Mouse (Mus musculus) thymus, postnatal 36 days (tissue): ENCODE results near the gene Prn.

Experiments
- DNase-seq, 2 experiments: peaks; one replicate each; pipeline ENCODE4 v3.0.0; 2022; ENCODE audit warnings: mixed read lengths in 2 of 2

Prn gene

DNA sequence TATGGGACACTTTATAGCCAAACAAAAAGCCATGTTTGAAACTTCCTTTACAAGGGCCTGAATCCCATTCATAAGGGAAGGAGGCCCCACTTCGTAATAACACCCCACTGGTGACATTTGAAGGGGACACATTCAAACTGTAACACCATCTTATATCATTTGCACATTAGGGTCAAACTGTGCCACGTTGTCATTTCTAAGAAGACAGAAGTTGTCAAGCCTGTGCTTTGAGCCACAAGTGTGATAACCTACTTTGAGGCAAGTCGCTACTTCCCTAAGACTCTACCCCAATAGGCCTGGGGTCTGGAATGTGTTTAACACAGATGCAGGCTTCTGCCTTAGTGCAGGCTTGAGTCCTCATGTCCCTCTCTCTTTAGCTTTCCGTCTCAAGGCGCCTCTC, 2.4 kb upstream of the Prn start:
- DNase-seq: no peak

DNA sequence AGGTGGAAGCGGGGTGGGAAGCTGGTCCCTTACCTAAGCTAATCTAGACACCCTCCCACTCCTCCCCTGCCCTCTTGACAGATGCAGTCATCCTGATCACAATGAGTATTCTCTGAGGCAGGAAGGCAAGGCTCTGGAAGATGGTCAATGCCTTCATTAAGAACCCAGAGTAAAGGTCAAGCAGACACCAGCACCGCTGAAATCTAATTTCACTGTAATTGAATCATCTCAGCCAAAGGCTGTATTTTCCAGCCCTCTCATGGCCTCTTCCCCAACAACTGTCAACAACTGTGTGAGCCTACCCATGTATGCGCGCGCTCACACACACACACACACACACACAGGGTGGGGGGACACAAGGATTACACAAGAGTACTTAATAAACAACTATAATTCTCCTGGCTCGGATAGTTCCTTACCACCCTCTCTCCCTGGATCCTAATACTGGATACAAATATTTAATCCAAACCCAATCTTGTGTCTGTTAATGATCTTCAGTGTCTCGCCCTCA, 1.4 kb upstream of the Prn start:
- DNase-seq: no peak

GRCm38 (mm10) chr2:131908906-131909305, 851 bp upstream of the Prn start:
- no peak for DNase-seq

- DNase-seq: no peak
These were observed 1.1 kb downstream of the Prn start for GRCm38 (mm10) chr2:131910847-131911246.

- no peak for DNase-seq
These were observed 1.6 kb downstream of the Prn start for GRCm38 (mm10) chr2:131911341-131911740.

DNA sequence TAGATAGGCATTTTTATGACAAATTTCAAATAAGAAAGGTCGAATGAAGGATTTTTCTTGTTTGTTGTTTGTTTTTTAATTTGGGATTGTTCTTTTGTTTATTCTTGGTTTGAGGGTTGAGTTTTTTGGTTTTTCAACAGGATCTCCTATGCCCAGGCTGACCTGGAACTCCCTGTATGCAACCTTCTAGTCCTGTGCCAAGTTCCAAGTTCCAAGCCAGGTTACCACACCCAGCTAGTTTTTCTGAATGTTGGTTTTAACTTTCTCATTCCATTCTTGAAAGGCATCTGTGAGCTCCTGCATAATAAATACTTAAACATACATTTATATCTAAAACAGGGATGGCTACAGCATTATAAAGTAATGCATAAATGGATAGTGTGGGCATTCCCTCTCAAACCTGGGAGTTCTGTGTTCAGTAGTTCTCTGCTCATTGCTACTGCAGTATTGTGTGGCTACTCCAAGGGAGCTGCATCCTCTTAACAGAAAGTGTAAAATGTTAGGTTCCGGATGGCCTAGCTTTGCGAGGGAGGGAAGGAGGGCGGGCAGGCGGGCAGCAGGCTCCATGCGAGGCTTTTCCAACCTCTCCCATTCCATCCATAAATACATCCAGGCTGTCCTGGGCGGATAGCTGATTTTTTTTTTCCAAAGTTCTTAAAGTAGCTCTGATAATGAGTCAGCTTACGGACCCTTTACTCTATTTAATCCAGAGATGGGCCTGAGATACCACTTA, 2.9 kb downstream of the Prn start:
- no peak for DNase-seq

- DNase-seq: no peak
These were observed 22.6 kb downstream of the Prn start for GRCm38 (mm10) chr2:131932275-131932902.

GRCm38 (mm10) chr2:131933013-131933412, 23.3 kb downstream of the Prn start:
- DNase-seq: no peak

DNA sequence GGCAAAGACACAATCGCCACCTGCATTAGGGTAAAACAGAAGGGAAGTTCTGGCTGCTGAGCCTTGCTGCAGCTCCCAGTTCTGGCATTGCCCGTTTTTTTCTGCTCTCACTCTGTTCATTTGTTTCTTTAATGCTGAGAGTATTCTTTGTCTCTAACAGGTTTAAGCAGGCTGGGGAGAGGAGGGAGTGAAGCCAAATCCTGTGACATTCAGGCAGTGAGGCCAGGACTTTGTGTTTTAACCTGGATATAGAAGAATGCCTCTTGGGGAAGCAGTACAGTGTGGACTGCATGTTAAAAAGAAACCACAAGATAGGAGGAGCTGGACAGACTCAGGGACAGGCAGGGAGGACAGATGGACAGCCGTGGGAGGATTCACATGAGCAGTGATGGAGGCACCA, 23.8 kb downstream of the Prn start:
- DNase-seq: no peak

- no peak for DNase-seq
These were observed 24.5 kb downstream of the Prn start for GRCm38 (mm10) chr2:131934243-131934642.

- peak; percentile 33 to 42 for DNase-seq
These were observed 25.8 kb downstream of the Prn start for GRCm38 (mm10) chr2:131935390-131936105.

- DNase-seq: peak in 1 of 2 experiments; percentile 7
These were observed 26.7 kb downstream of the Prn start for GRCm38 (mm10) chr2:131936410-131936809.

DNA sequence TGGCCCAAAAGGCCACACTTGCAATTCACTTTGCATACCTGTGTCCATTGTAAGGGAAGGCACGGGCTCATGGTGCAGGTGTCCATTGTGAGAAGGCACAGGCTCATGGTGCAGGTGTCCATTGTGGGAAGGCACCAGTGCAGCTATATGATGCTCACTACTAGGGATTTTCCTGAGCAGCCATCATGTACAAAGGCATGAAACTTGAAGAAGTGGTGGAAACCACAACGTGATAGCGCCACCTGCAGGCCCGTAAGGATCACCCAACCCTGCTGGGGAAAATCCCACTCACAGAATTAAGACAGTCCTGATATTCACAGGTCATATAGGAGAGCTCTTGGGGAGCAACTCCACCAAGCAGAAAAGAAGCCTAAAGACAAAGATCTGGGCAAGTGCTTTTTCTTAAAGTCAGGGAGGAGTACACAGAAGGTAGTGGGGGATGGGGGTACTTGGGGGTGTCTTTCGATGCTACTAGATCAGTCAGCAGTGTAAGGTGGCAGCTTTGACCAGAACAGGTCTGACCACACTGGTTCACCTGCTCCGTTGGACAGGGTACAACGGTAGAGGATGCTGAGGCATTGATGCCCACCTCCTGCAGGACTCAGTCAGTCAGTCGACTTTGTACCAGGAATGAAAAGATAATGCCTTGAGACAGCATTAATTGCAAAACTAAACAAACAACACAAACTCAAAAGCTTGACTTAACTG, 29.8 kb downstream of the Prn start:
- peak; percentile 29 to 31 for DNase-seq

DNA sequence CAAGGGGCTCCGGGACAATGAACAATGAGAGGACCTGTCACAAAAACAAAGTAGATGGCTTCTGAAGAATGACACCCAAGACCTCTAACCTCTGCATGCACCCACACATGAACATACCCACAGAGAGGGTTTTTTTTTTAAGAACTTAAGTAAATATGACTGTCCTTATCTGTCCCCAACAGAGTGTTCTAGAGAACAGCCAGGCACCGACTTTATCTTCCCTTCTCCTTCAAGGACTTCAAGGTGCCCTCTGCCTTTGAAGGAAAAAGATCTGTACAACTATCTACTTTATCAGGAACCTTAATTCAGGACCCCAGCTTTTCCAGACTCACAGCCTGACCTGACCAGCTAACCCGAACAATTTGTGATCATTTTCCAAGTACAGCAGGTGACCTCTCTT, 30.7 kb downstream of the Prn start:
- no peak for DNase-seq

- DNase-seq: no peak
These were observed 31.7 kb downstream of the Prn start for GRCm38 (mm10) chr2:131941501-131941900.

GRCm38 (mm10) chr2:131944370-131944769, 34.6 kb downstream of the Prn start:
- DNase-seq: no peak

DNA sequence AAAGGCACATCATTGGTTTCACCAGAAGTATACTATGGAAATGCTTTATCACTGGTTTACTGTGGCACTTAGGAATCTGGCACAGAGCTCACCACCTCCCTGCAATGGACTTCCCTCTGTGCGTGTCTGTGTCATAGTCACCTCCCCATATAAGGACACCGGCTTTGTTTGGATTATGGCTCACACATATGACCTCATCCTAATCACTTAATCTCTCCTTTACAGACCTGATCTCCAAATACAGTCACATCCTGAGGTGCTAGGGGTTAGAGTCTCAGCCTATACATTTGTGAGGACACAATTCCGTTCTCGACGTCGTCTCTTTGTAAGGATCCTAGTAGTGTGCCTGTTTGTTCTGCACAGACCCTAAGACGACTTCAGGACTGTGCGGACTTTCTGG, 35.5 kb downstream of the Prn start:
- no peak for DNase-seq

GRCm38 (mm10) chr2:131945765-131946164, 36.0 kb downstream of the Prn start:
- DNase-seq: no peak

GRCm38 (mm10) chr2:131946351-131946750, 36.6 kb downstream of the Prn start:
- DNase-seq: no peak

- no peak for DNase-seq
These were observed 38.4 kb downstream of the Prn start for GRCm38 (mm10) chr2:131948156-131948555.

DNA sequence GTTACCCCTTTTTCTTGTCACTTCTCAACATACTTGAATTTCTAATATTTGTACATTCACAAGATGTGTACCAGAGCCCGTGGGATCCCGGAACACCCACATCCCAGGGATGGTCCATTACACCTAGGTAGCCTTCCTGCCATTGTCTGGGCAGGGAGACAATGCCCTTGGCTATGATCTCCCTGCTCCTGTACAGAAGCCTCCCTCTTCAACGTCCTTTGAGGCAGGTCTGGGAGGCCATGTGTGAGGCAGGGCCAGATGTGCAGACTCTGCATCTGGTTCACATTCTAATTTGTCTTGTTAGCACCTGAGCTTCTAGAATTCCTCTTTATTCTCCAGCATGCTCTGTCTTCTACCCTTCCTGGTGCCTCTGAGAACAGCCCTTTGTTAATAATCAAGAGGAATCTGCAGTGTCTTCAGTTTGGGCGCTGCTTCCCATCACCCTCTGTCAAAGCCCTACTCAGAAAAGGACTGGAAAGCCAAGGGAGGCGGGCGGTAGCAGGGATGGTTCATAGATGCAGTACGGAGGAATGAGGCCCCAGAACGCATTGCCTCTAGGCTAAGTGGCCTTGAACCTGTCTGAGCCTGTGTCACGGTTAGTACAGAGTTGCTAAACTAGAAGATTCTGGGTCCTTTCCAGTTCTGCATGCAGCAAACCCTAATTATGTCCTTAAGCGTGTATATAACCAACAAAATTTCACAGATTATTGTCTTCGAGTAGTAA, 39.3 kb downstream of the Prn start:
- no peak for DNase-seq
